Comparison of ENCODE assay signal across 7 mouse cellular contexts in genomic region chr2:128124693-128125092, GRCm38 (mm10). TPM values are rescaled to one million over a fixed set of nuclear protein-coding genes. Genes with fewer than 3 reads are reported as not detected.
DNase-seq lines count a peak whose midpoint lies in the region; ATAC-seq and TF ChIP-seq lines count a peak whose summit lies in the region.

No protein-coding gene starts in this region.

- peaks cover 21% of the 10 kb centered on the region; the same call in 1 of the 2 replicates for H3K4me1 ChIP-seq in lung, postnatal 0 days (ENCODE audit: insufficient read depth, low read depth, low read length)
- peaks cover 36% of the 10 kb centered on the region for H3K4me1 ChIP-seq in heart, postnatal 0 days (ENCODE audit: control insufficient read depth, insufficient read depth)
- H3K4me1 ChIP-seq in liver, postnatal 0 days (ENCODE audit: insufficient read depth) = peaks cover 35% of the 10 kb centered on the region
- H3K4me1 ChIP-seq in stomach, postnatal 0 days (replicated peaks; ENCODE audit: control insufficient read depth, insufficient read depth) = peaks cover 7% of the 10 kb centered on the region; the same call in 1 of the 2 replicates

- H3K4me2 ChIP-seq in lung, postnatal 0 days (replicated peaks; ENCODE audit: low read depth, low read length) = peak overlapping the region; percentile 94
- peak overlapping the region; percentile 89 for H3K4me2 ChIP-seq in heart, postnatal 0 days (ENCODE audit: low read depth, low read length)
- H3K4me2 ChIP-seq in liver, postnatal 0 days (ENCODE audit: low read depth, low read length) = peak overlapping the region; percentile 98
- peak overlapping the region; percentile 95 for H3K4me2 ChIP-seq in stomach, postnatal 0 days (replicated peaks; ENCODE audit: low read depth)

- no peak for TF ChIP-seq EP300 in lung, postnatal 0 days (IDR thresholded peaks at IDR 0.05)
- TF ChIP-seq EP300 in heart, postnatal 0 days (IDR thresholded peaks at IDR 0.05; ENCODE audit: low read depth) = no peak
- no peak for TF ChIP-seq EP300 in liver, postnatal 0 days (IDR thresholded peaks at IDR 0.05; ENCODE audit: low read depth)
- no peak for TF ChIP-seq EP300 in stomach, postnatal 0 days (optimal IDR thresholded peaks at IDR 0.05)

- no peaks in the 10 kb centered on the region for H3K27me3 ChIP-seq in lung, postnatal 0 days (replicated peaks; ENCODE audit: insufficient read depth, low read length)
- H3K27me3 ChIP-seq in heart, postnatal 0 days (ENCODE audit: control insufficient read depth, insufficient read depth, low read length) = 0 out of 2 replicates have a peak, but pooled peaks cover 9% of the 10 kb centered on the region
- peaks cover 27% of the 10 kb centered on the region for H3K27me3 ChIP-seq in liver, postnatal 0 days (ENCODE audit: insufficient read depth, low read length)
- H3K27me3 ChIP-seq in stomach, postnatal 0 days (ENCODE audit: control insufficient read depth, insufficient read depth, low read length) = no peaks in the 10 kb centered on the region

- H3K36me3 ChIP-seq in lung, postnatal 0 days (ENCODE audit: insufficient read depth, low read length) = no peaks in the 10 kb centered on the region; the same call in 1 of the 2 replicates
- H3K36me3 ChIP-seq in heart, postnatal 0 days (replicated peaks; ENCODE audit: control insufficient read depth, insufficient read depth, low read length) = peaks cover 6% of the 10 kb centered on the region
- H3K36me3 ChIP-seq in liver, postnatal 0 days (replicated peaks; ENCODE audit: insufficient read depth, low read length) = peaks cover 7% of the 10 kb centered on the region
- H3K36me3 ChIP-seq in stomach, postnatal 0 days (ENCODE audit: control insufficient read depth, insufficient read depth, low read length) = no peaks in the 10 kb centered on the region

- 19% methylated on average over 15 of the region's 15 CpGs for WGBS in lung, postnatal 0 days
- WGBS in heart, postnatal 0 days = 30% methylated on average over 15 of the region's 15 CpGs
- WGBS in liver, postnatal 0 days (ENCODE audit: insufficient replicate concordance) = 8% methylated on average over 15 of the region's 15 CpGs
- WGBS in stomach, postnatal 0 days = 33% methylated on average over 15 of the region's 15 CpGs

- no peak overlapping the region for H3K27ac ChIP-seq in lung, postnatal 0 days (ENCODE audit: low read length)
- no peak overlapping the region for H3K27ac ChIP-seq in heart, postnatal 0 days (ENCODE audit: low read depth)
- H3K27ac ChIP-seq in liver, postnatal 0 days (ENCODE audit: low read depth) = no peak overlapping the region
- H3K27ac ChIP-seq in stomach, postnatal 0 days (replicated peaks) = no peak overlapping the region

- H3K9me3 ChIP-seq in lung, postnatal 0 days (ENCODE audit: low read length) = no peaks in the 10 kb centered on the region
- H3K9me3 ChIP-seq in heart, postnatal 0 days (replicated peaks; ENCODE audit: control insufficient read depth, low read length) = no peaks in the 10 kb centered on the region
- no peaks in the 10 kb centered on the region for H3K9me3 ChIP-seq in liver, postnatal 0 days (ENCODE audit: low read length)
- H3K9me3 ChIP-seq in stomach, postnatal 0 days (ENCODE audit: control insufficient read depth, low read length) = no peaks in the 10 kb centered on the region

- TF ChIP-seq CTCF in lung, postnatal 0 days (IDR thresholded peaks at IDR 0.05) = no peak
- no peak for TF ChIP-seq CTCF in heart, postnatal 0 days (IDR thresholded peaks at IDR 0.05; ENCODE audit: low read depth)
- TF ChIP-seq CTCF in liver, postnatal 0 days (IDR thresholded peaks at IDR 0.05; ENCODE audit: low read depth) = no peak
- TF ChIP-seq CTCF in stomach, postnatal 0 days (IDR thresholded peaks at IDR 0.05; ENCODE audit: low read depth) = no peak

- H3K4me3 ChIP-seq in lung, postnatal 0 days (ENCODE audit: low read depth, low read length) = peak overlapping the region; percentile 79
- peak overlapping the region; percentile 67 for H3K4me3 ChIP-seq in heart, postnatal 0 days (ENCODE audit: low read depth, low read length)
- H3K4me3 ChIP-seq in liver, postnatal 0 days (ENCODE audit: low read depth, low read length) = peak overlapping the region; percentile 79
- H3K4me3 ChIP-seq in stomach, postnatal 0 days (ENCODE audit: low read depth, low read length) = peak overlapping the region; percentile 74; the same call in 1 of the 2 replicates

- DNase-seq in lung, postnatal 0 days (ENCODE audit: low spot score) = no peak
- no peak for DNase-seq in lung, postnatal 25 days (ENCODE audit: low spot score)
- no peak for DNase-seq in heart, postnatal 0 days (ENCODE audit: low spot score)
- no peak for DNase-seq in liver, postnatal 0 days
- no peak for DNase-seq in stomach, postnatal 0 days (ENCODE audit: low spot score)
- no peak for DNase-seq in right cerebral cortex, postnatal 36 days (ENCODE audit: low spot score in 2 of 2)
- DNase-seq in thymus, postnatal 25 days = no peak

- ATAC-seq in lung, postnatal 0 days = no peak
- no peak for ATAC-seq in heart, postnatal 0 days (ENCODE audit: insufficient read depth, low read depth)
- no peak for ATAC-seq in liver, postnatal 0 days
- no peak for ATAC-seq in stomach, postnatal 0 days (ENCODE audit: low FRiP score, low TSS enrichment)

- H3K9ac ChIP-seq in lung, postnatal 0 days (replicated peaks; ENCODE audit: low read depth) = no peak overlapping the region
- no peak overlapping the region; the same call in 1 of the 2 replicates for H3K9ac ChIP-seq in heart, postnatal 0 days (replicated peaks; ENCODE audit: low read depth, low read length)
- H3K9ac ChIP-seq in liver, postnatal 0 days (replicated peaks) = no peak overlapping the region
- H3K9ac ChIP-seq in stomach, postnatal 0 days (ENCODE audit: low read length) = no peak overlapping the region

RNA-seq across cellular contexts. Expression of gene Bcl2l11, which starts 1.1 kb away (rescaled TPM):
- polyA plus RNA-seq in lung, postnatal 0 days (2015; fragmentation: Nextera tagmentation; extraction: Ambion mirVana) = 18.5 and 18.6 TPM in 2 replicates
- 26.1 and 26.6 TPM in 2 replicates for total RNA-seq in heart, postnatal 0 days (2014; rRNA removed; ENCODE audit: low replicate concordance)
- 18.2 and 22.4 TPM in 2 replicates for polyA plus RNA-seq in heart, postnatal 0 days (2015; fragmentation: Nextera tagmentation; extraction: Ambion mirVana)
- polyA plus RNA-seq in liver, postnatal 0 days (2015; fragmentation: Nextera tagmentation; extraction: Ambion mirVana) = 6.4 and 6.5 TPM in 2 replicates
- 6.2 and 8.0 TPM in 2 replicates for polyA plus RNA-seq in stomach, postnatal 0 days (2015; fragmentation: Nextera tagmentation; extraction: Ambion mirVana)
